Comparison of ENCODE assay signal across 8 mouse cellular contexts in genomic region chr12:36670915-36671579, GRCm38 (mm10).
DNase-seq lines count a peak whose midpoint lies in the region; ATAC-seq and TF ChIP-seq lines count a peak whose summit lies in the region.

No protein-coding gene starts in this region.

- ATAC-seq in kidney, embryonic 14.5 days (ENCODE audit: low FRiP score, low TSS enrichment): peak; percentile 47; the same call in 1 of the 2 replicates

- TF ChIP-seq CTCF in gastrocnemius, adult 2 months (IDR thresholded peaks at IDR 0.05): peak; percentile 70
- peak; percentile 61; the same call in 1 of the 2 replicates for TF ChIP-seq CTCF in cortical plate, adult 2 months (IDR thresholded peaks at IDR 0.05; ENCODE audit: extremely low read depth, insufficient read depth, low read length)

- no peak overlapping the region for H3K27ac ChIP-seq in gastrocnemius, adult 2 months
- no peak overlapping the region for H3K27ac ChIP-seq in cortical plate, adult 2 months (ENCODE audit: insufficient read depth, low read length)
- H3K27ac ChIP-seq in kidney, embryonic 14.5 days (ENCODE audit: low read depth, low read length): no peak overlapping the region

- H3K9ac ChIP-seq in kidney, embryonic 14.5 days (ENCODE audit: low read depth, low read length): no peak overlapping the region

- H3K4me3 ChIP-seq in gastrocnemius, adult 2 months: no peak overlapping the region
- H3K4me3 ChIP-seq in cortical plate, adult 2 months (ENCODE audit: insufficient read depth, low read length): no peak overlapping the region
- H3K4me3 ChIP-seq in kidney, embryonic 14.5 days (ENCODE audit: low read length): no peak overlapping the region

- no peaks in the 10 kb centered on the region for H3K36me3 ChIP-seq in kidney, embryonic 14.5 days (ENCODE audit: control insufficient read depth, insufficient read depth, low read length)

- H3K27me3 ChIP-seq in kidney, embryonic 14.5 days (ENCODE audit: control insufficient read depth, insufficient read depth, low read length): no peaks in the 10 kb centered on the region

- TF ChIP-seq POLR2A in cortical plate, adult 2 months (IDR thresholded peaks at IDR 0.05; ENCODE audit: extremely low read depth, insufficient read depth, low read length): no peak

- no peaks in the 10 kb centered on the region for H3K4me1 ChIP-seq in cortical plate, adult 2 months (ENCODE audit: control insufficient read depth, insufficient read depth, low read length)
- H3K4me1 ChIP-seq in kidney, embryonic 14.5 days (ENCODE audit: control insufficient read depth, insufficient read depth, low read length): 0 out of 2 replicates have a peak, but pooled peaks cover 4% of the 10 kb centered on the region

- DNase-seq in gastrocnemius, adult 2 months: no peak
- DNase-seq in gastrocnemius, postnatal 4 days (ENCODE audit: low spot score in 2 of 2): no peak
- DNase-seq in 416B (ENCODE audit: low read depth): peak; percentile 23
- peak; percentile 38 for DNase-seq in retina, embryonic 14.5 days (ENCODE audit: low spot score)
- DNase-seq in cerebellum, adult 9-11 months: no peak
- DNase-seq in adrenal gland, postnatal 10 days: no peak

- no peaks in the 10 kb centered on the region for H3K9me3 ChIP-seq in kidney, embryonic 14.5 days (ENCODE audit: control insufficient read depth, low read length)

- WGBS in kidney, embryonic 14.5 days: 28% methylated on average over 10 of the region's 10 CpGs

- H3K4me2 ChIP-seq in kidney, embryonic 14.5 days (replicated peaks; ENCODE audit: low read depth, low read length): no peak overlapping the region

- intact Hi-C loops in gastrocnemius, adult 2 months (cut with DNase I): loop anchor here (1.0 to 10.0 kb wide), 2 partner anchors 456 to 776 kb away; no protein-coding TSS in a partner anchor

Comparison
In these comparisons a context has a peak if more than half of its experiments do, and no peak if none do; other contexts are left out.
1. DNase-seq: peak in 416B (single experiment) and retina, embryonic 14.5 days (single experiment); none in gastrocnemius, adult 2 months (single experiment), gastrocnemius, postnatal 4 days (0 of 2), cerebellum, adult 9-11 months (single experiment) and adrenal gland, postnatal 10 days (single experiment).